Mouse (Mus musculus) lung, postnatal 0 days (tissue): ENCODE measurements around the gene Tmem177. TPM values are rescaled to one million over a fixed set of nuclear protein-coding genes. Genes with fewer than 3 reads are reported as not detected.

Experiments
- ATAC-seq: fragments of 200-750 bp; cut with Nextera tagmentation; 2 replicates; pipeline ENCODE4 v1.8.0; 2017; ENCODE audit warnings: moderate library complexity
- DNase-seq: peaks from one replicate; pipeline ENCODE4 v3.0.0-alpha.2; 2016; ENCODE audit warnings: low spot score
- H3K27ac ChIP-seq: fragments of 300-500 bp; sonication (generic); 2 replicates; pipeline ENCODE4 v1.5.1; 2014; ENCODE audit warnings: antibody characterized with exemption, mild to moderate bottlenecking, low read length, mixed read lengths
- H3K27me3 ChIP-seq: fragments of 300-500 bp; sonication (generic); replicated peaks from 2 replicates; pipeline ENCODE4 v1.6.1; 2014; ENCODE audit warnings: low read length, mixed read lengths; ENCODE audit not compliant: insufficient read depth
- H3K36me3 ChIP-seq: fragments of 300-500 bp; sonication (generic); 2 replicates; pipeline ENCODE4 v1.6.1; 2014; ENCODE audit warnings: low read length, mixed read lengths; ENCODE audit not compliant: insufficient read depth
- H3K4me1 ChIP-seq: fragments of 300-500 bp; sonication (generic); 2 replicates; pipeline ENCODE4 v1.6.1; 2014; ENCODE audit warnings: antibody characterized with exemption, low read depth, low read length, mixed read lengths; ENCODE audit not compliant: insufficient read depth
- H3K4me2 ChIP-seq: fragments of 300-500 bp; sonication (generic); replicated peaks from 2 replicates; pipeline ENCODE4 v1.6.1; 2014; ENCODE audit warnings: low read depth, mild to moderate bottlenecking, low read length, moderate library complexity, mixed read lengths
- H3K4me3 ChIP-seq: fragments of 300-500 bp; sonication (generic); 2 replicates; pipeline ENCODE4 v1.5.1; 2014; ENCODE audit warnings: low read depth, low read length
- H3K9ac ChIP-seq: fragments of 300-500 bp; sonication (generic); replicated peaks from 2 replicates; pipeline ENCODE4 v1.6.1; 2014; ENCODE audit warnings: low read depth, mild to moderate bottlenecking
- H3K9me3 ChIP-seq: fragments of 300-500 bp; sonication (generic); 2 replicates; pipeline ENCODE4 v1.6.1; 2016; ENCODE audit warnings: low read length, mixed read lengths
- CTCF ChIP-seq: IDR thresholded peaks from 2 replicates; pipeline ENCODE4 v1.5.1; 2016; ENCODE audit warnings: antibody characterized with exemption, mild to moderate bottlenecking
- EP300 ChIP-seq: IDR thresholded peaks from 2 replicates; pipeline ENCODE4 v1.6.1; 2016; ENCODE audit warnings: antibody characterized with exemption, mild to moderate bottlenecking, control low read depth
- WGBS: fragments of 180-500 bp; shearing (Covaris S2); extraction: QIAGEN DNeasy Blood & Tissue Kit; methylation state at CpG from one replicate; pipeline ENCODE4 v1.1.7; 2014; 5-methylcytosine and 5-hydroxymethylcytosine counted together
- polyA plus RNA-seq: library from polyadenylated mRNA; unstranded; fragments of >200 nt; fragmentation: Nextera tagmentation; extraction: Ambion mirVana; gene quantifications from 2 replicates; pipeline ENCODE4 v1.2.1, GENCODE M21; 2015

The Tmem177 gene
- polyA plus RNA-seq, 1 experiment from 2014 or later = 4.5 TPM

- TF ChIP-seq EP300 (no peak), CTCF (no peak)
- DNase-seq (no peak), ATAC-seq (no peak)
- no peaks in the 10 kb centered on the region for H3K27me3 ChIP-seq
- no peaks in the 10 kb centered on the region for H3K9me3 ChIP-seq
- no peak overlapping the region for H3K9ac ChIP-seq
- no peak overlapping the region for H3K4me2 ChIP-seq
- no peak overlapping the region for H3K27ac ChIP-seq
- H3K4me1 ChIP-seq = no peaks in the 10 kb centered on the region
- H3K36me3 ChIP-seq = no peaks in the 10 kb centered on the region
- WGBS = 87% methylated on average over 8 of the region's 8 CpGs
- H3K4me3 ChIP-seq = no peak overlapping the region
These were observed 37.1 kb upstream of the Tmem177 start for GRCm38 (mm10) chr1:119950086-119950485.

- TF ChIP-seq CTCF (no peak), EP300 (no peak)
- H3K4me1 ChIP-seq = no peaks in the 10 kb centered on the region
- no peaks in the 10 kb centered on the region for H3K9me3 ChIP-seq
- no peak overlapping the region for H3K4me2 ChIP-seq
- no peaks in the 10 kb centered on the region for H3K36me3 ChIP-seq
- no peak for DNase-seq
- no peaks in the 10 kb centered on the region for H3K27me3 ChIP-seq
- ATAC-seq = no peak
- no peak overlapping the region for H3K9ac ChIP-seq
- no peak overlapping the region for H3K27ac ChIP-seq
- 28% methylated on average over 7 of the region's 7 CpGs for WGBS
- no peak overlapping the region for H3K4me3 ChIP-seq
These were observed 23.9 kb upstream of the Tmem177 start for GRCm38 (mm10) chr1:119936861-119937260.

GRCm38 (mm10) chr1:119931421-119932150 lies 18.6 kb upstream of the Tmem177 start:
- TF ChIP-seq EP300 (no peak), CTCF (no peak)
- no peak overlapping the region for H3K4me2 ChIP-seq
- H3K9me3 ChIP-seq = no peaks in the 10 kb centered on the region
- no peaks in the 10 kb centered on the region for H3K27me3 ChIP-seq
- no peak overlapping the region for H3K4me3 ChIP-seq
- no peaks in the 10 kb centered on the region for H3K36me3 ChIP-seq
- H3K27ac ChIP-seq = no peak overlapping the region
- 75% methylated on average over 4 of the region's 4 CpGs for WGBS
- ATAC-seq (no peak), DNase-seq (no peak)
- no peak overlapping the region for H3K9ac ChIP-seq
- H3K4me1 ChIP-seq = no peaks in the 10 kb centered on the region

- TF ChIP-seq EP300 (no peak), CTCF (peak; percentile 83)
- ATAC-seq (no peak), DNase-seq (peak; percentile 69)
- no peak overlapping the region for H3K4me3 ChIP-seq
- no peaks in the 10 kb centered on the region for H3K27me3 ChIP-seq
- H3K36me3 ChIP-seq = no peaks in the 10 kb centered on the region
- H3K4me2 ChIP-seq = no peak overlapping the region
- H3K27ac ChIP-seq = no peak overlapping the region
- WGBS = 17% methylated on average over 1 of the region's 1 CpGs
- no peaks in the 10 kb centered on the region for H3K4me1 ChIP-seq
- no peak overlapping the region for H3K9ac ChIP-seq
- no peaks in the 10 kb centered on the region for H3K9me3 ChIP-seq
These were observed 16.7 kb upstream of the Tmem177 start for GRCm38 (mm10) chr1:119929715-119930114.

- Histone ChIP-seq H3K4me3 (no peak overlapping the region), H3K36me3 (no peaks in the 10 kb centered on the region), H3K4me2 (no peak overlapping the region), H3K4me1 (no peaks in the 10 kb centered on the region), H3K9ac (no peak overlapping the region), H3K9me3 (no peaks in the 10 kb centered on the region), H3K27ac (no peak overlapping the region), H3K27me3 (no peaks in the 10 kb centered on the region)
- 55% methylated on average over 4 of the region's 4 CpGs for WGBS
- peak; percentile 41 for DNase-seq
- peak; percentile 68 for TF ChIP-seq CTCF
- TF ChIP-seq EP300 = no peak
- ATAC-seq = no peak
These were observed 6.3 kb upstream of the Tmem177 start for GRCm38 (mm10) chr1:119919299-119919698.

GRCm38 (mm10) chr1:119916823-119917371 lies 3.9 kb upstream of the Tmem177 start:
- H3K36me3 ChIP-seq = no peaks in the 10 kb centered on the region
- peak; percentile 67 for TF ChIP-seq EP300
- TF ChIP-seq CTCF = no peak
- H3K4me3 ChIP-seq = no peak overlapping the region
- WGBS = 51% methylated on average over 5 of the region's 5 CpGs
- H3K9ac ChIP-seq = no peak overlapping the region
- peak overlapping the region; percentile 47; the same call in 1 of the 2 replicates for H3K27ac ChIP-seq
- ATAC-seq (peak; percentile 67), DNase-seq (peak; percentile 76)
- H3K9me3 ChIP-seq = no peaks in the 10 kb centered on the region
- no peak overlapping the region for H3K4me2 ChIP-seq
- H3K27me3 ChIP-seq = no peaks in the 10 kb centered on the region
- no peaks in the 10 kb centered on the region for H3K4me1 ChIP-seq
